Mouse (Mus musculus): ENCODE results near the gene Ndufc1. TPM values are rescaled to one million over a fixed set of nuclear protein-coding genes. Genes with fewer than 3 reads are reported as not detected.
"Not testable (repeated sequence)": the region's sequence is repeated elsewhere in the genome, so short reads cannot be mapped to it uniquely, and the experiment has no call there.

Gene Ndufc1
- polyA plus RNA-seq, 1 experiment from 2014 or later, result 700 TPM

- H3K9ac ChIP-seq (replicated peaks; ENCODE audit: low read depth, low read length), result peak overlapping the region; percentile 95
- peaks cover 23% of the 10 kb centered on the region; the same call in 1 of the 2 replicates for H3K4me1 ChIP-seq (ENCODE audit: control insufficient read depth, insufficient read depth, low read length)
- no peaks in the 10 kb centered on the region; the same call in 1 of the 2 replicates for H3K36me3 ChIP-seq (ENCODE audit: control insufficient read depth, insufficient read depth, low read length)
- peak overlapping the region; percentile 95 for H3K27ac ChIP-seq (ENCODE audit: low read length)
- no peaks in the 10 kb centered on the region for H3K9me3 ChIP-seq (ENCODE audit: control insufficient read depth, low read depth, low read length)
- H3K27me3 ChIP-seq (ENCODE audit: control insufficient read depth, insufficient read depth, low read length), result no peaks in the 10 kb centered on the region
- H3K4me3 ChIP-seq (ENCODE audit: low read depth, low read length), result peak overlapping the region; percentile 94
- peak overlapping the region; percentile 76 for H3K4me2 ChIP-seq (replicated peaks; ENCODE audit: low read depth, low read length)
- WGBS, result under 1% methylated on average over 55 of the region's 68 CpGs
- ATAC-seq (ENCODE audit: insufficient number of reproducible peaks, insufficient read depth, low FRiP score, low read depth), result peak; percentile 38; the same call in 1 of the 2 replicates
These were observed 7.8 kb upstream of the Ndufc1 start for GRCm38 (mm10) chr3:51416364-51417134.

- peak overlapping the region; percentile 94 for H3K4me3 ChIP-seq (ENCODE audit: low read depth, low read length)
- no peaks in the 10 kb centered on the region for H3K27me3 ChIP-seq (ENCODE audit: control insufficient read depth, insufficient read depth, low read length)
- no peaks in the 10 kb centered on the region; the same call in 1 of the 2 replicates for H3K36me3 ChIP-seq (ENCODE audit: control insufficient read depth, insufficient read depth, low read length)
- no peaks in the 10 kb centered on the region for H3K9me3 ChIP-seq (ENCODE audit: control insufficient read depth, low read depth, low read length)
- peak overlapping the region; percentile 76 for H3K4me2 ChIP-seq (replicated peaks; ENCODE audit: low read depth, low read length)
- peak overlapping the region; percentile 95 for H3K9ac ChIP-seq (replicated peaks; ENCODE audit: low read depth, low read length)
- peak overlapping the region; percentile 95 for H3K27ac ChIP-seq (ENCODE audit: low read length)
- H3K4me1 ChIP-seq (ENCODE audit: control insufficient read depth, insufficient read depth, low read length), result peaks cover 23% of the 10 kb centered on the region; the same call in 1 of the 2 replicates
- WGBS, result 0% methylated on average over 27 of the region's 30 CpGs
- peak; percentile 44; the same call in 1 of the 2 replicates for ATAC-seq (ENCODE audit: insufficient number of reproducible peaks, insufficient read depth, low FRiP score, low read depth)
These were observed 7.2 kb upstream of the Ndufc1 start for GRCm38 (mm10) chr3:51416073-51416363.

GRCm38 (mm10) chr3:51415098-51416072 lies 6.6 kb upstream of the Ndufc1 start, which contains the start of gene Naa15:
Naa15 (plus strand) TSS chr3:51415148.
- peak within 1 kb of the TSS; percentile 95 for H3K9ac ChIP-seq (replicated peaks; ENCODE audit: low read depth, low read length)
- H3K4me2 ChIP-seq (replicated peaks; ENCODE audit: low read depth, low read length), result peak within 1 kb of the TSS; percentile 76
- H3K4me1 ChIP-seq (ENCODE audit: control insufficient read depth, insufficient read depth, low read length), result peaks cover 23% of the 10 kb centered on the region; the same call in 1 of the 2 replicates
- no peaks in the 10 kb centered on the region for H3K27me3 ChIP-seq (ENCODE audit: control insufficient read depth, insufficient read depth, low read length)
- H3K9me3 ChIP-seq (ENCODE audit: control insufficient read depth, low read depth, low read length), result no peaks in the 10 kb centered on the region
- 4% methylated on average over 43 of the region's 43 CpGs for WGBS
- peak; percentile 92 for ATAC-seq (ENCODE audit: insufficient number of reproducible peaks, insufficient read depth, low FRiP score, low read depth)
- peak within 1 kb of the TSS; percentile 95 for H3K27ac ChIP-seq (ENCODE audit: low read length)
- peak within 1 kb of the TSS; percentile 94 for H3K4me3 ChIP-seq (ENCODE audit: low read depth, low read length)
- H3K36me3 ChIP-seq (ENCODE audit: control insufficient read depth, insufficient read depth, low read length), result no peaks in the 10 kb centered on the region; the same call in 1 of the 2 replicates

- WGBS, result 79% methylated on average over 1 of the region's 1 CpGs
- Histone ChIP-seq H3K9me3 (ENCODE audit: control insufficient read depth, low read depth, low read length) (no peaks in the 10 kb centered on the region), H3K4me1 (ENCODE audit: control insufficient read depth, insufficient read depth, low read length) (peaks cover 18% of the 10 kb centered on the region; the same call in 1 of the 2 replicates), H3K9ac (replicated peaks; ENCODE audit: low read depth, low read length) (no peak overlapping the region), H3K27ac (ENCODE audit: low read length) (no peak overlapping the region), H3K27me3 (ENCODE audit: control insufficient read depth, insufficient read depth, low read length) (no peaks in the 10 kb centered on the region), H3K4me3 (ENCODE audit: low read depth, low read length) (no peak overlapping the region), H3K36me3 (ENCODE audit: control insufficient read depth, insufficient read depth, low read length) (no peaks in the 10 kb centered on the region; the same call in 1 of the 2 replicates), H3K4me2 (replicated peaks; ENCODE audit: low read depth, low read length) (no peak overlapping the region)
- no peak for ATAC-seq (ENCODE audit: insufficient number of reproducible peaks, insufficient read depth, low FRiP score, low read depth)
These were observed 4.5 kb upstream of the Ndufc1 start for GRCm38 (mm10) chr3:51413276-51413675.

- H3K4me3 ChIP-seq (ENCODE audit: low read depth, low read length), result no peak overlapping the region
- H3K9ac ChIP-seq (replicated peaks; ENCODE audit: low read depth, low read length), result no peak overlapping the region
- H3K9me3 ChIP-seq (ENCODE audit: control insufficient read depth, low read depth, low read length), result no peaks in the 10 kb centered on the region
- peaks cover 10% of the 10 kb centered on the region; the same call in 1 of the 2 replicates for H3K4me1 ChIP-seq (ENCODE audit: control insufficient read depth, insufficient read depth, low read length)
- no peak for ATAC-seq (ENCODE audit: insufficient number of reproducible peaks, insufficient read depth, low FRiP score, low read depth)
- H3K4me2 ChIP-seq (replicated peaks; ENCODE audit: low read depth, low read length), result no peak overlapping the region
- H3K27ac ChIP-seq (ENCODE audit: low read length), result no peak overlapping the region
- no peaks in the 10 kb centered on the region for H3K27me3 ChIP-seq (ENCODE audit: control insufficient read depth, insufficient read depth, low read length)
- 93% methylated on average over 7 of the region's 7 CpGs for WGBS
- no peaks in the 10 kb centered on the region for H3K36me3 ChIP-seq (ENCODE audit: control insufficient read depth, insufficient read depth, low read length)
These were observed 3.7 kb upstream of the Ndufc1 start for GRCm38 (mm10) chr3:51412457-51412856.

GRCm38 (mm10) chr3:51407870-51408560 lies 773 bp downstream of the Ndufc1 start:
- H3K4me1 ChIP-seq (ENCODE audit: control insufficient read depth, insufficient read depth, low read length), result no peaks in the 10 kb centered on the region
- H3K4me3 ChIP-seq (ENCODE audit: low read depth, low read length), result peak overlapping the region; percentile 80
- 21% methylated on average over 20 of the region's 20 CpGs for WGBS
- peak overlapping the region; percentile 91 for H3K27ac ChIP-seq (ENCODE audit: low read length)
- H3K9me3 ChIP-seq (ENCODE audit: control insufficient read depth, low read depth, low read length), result no peaks in the 10 kb centered on the region
- peak overlapping the region; percentile 80 for H3K4me2 ChIP-seq (replicated peaks; ENCODE audit: low read depth, low read length)
- ATAC-seq (ENCODE audit: insufficient number of reproducible peaks, insufficient read depth, low FRiP score, low read depth), result no peak
- peaks cover 11% of the 10 kb centered on the region; the same call in 1 of the 2 replicates for H3K36me3 ChIP-seq (ENCODE audit: control insufficient read depth, insufficient read depth, low read length)
- peak overlapping the region; percentile 79 for H3K9ac ChIP-seq (replicated peaks; ENCODE audit: low read depth, low read length)
- H3K27me3 ChIP-seq (ENCODE audit: control insufficient read depth, insufficient read depth, low read length), result no peaks in the 10 kb centered on the region

- Histone ChIP-seq H3K4me1 (ENCODE audit: control insufficient read depth, insufficient read depth, low read length) (no peaks in the 10 kb centered on the region), H3K4me3 (ENCODE audit: low read depth, low read length) (no peak overlapping the region), H3K4me2 (replicated peaks; ENCODE audit: low read depth, low read length) (no peak overlapping the region), H3K27me3 (ENCODE audit: control insufficient read depth, insufficient read depth, low read length) (no peaks in the 10 kb centered on the region), H3K36me3 (ENCODE audit: control insufficient read depth, insufficient read depth, low read length) (peaks cover 14% of the 10 kb centered on the region), H3K9me3 (ENCODE audit: control insufficient read depth, low read depth, low read length) (no peaks in the 10 kb centered on the region), H3K9ac (replicated peaks; ENCODE audit: low read depth, low read length) (no peak overlapping the region), H3K27ac (ENCODE audit: low read length) (no peak overlapping the region)
- ATAC-seq (ENCODE audit: insufficient number of reproducible peaks, insufficient read depth, low FRiP score, low read depth), result no peak
- 95% methylated on average over 12 of the region's 12 CpGs for WGBS
These were observed 6.2 kb downstream of the Ndufc1 start for GRCm38 (mm10) chr3:51402628-51403027.

GRCm38 (mm10) chr3:51402054-51402453 lies 6.7 kb downstream of the Ndufc1 start:
- peaks cover 13% of the 10 kb centered on the region for H3K36me3 ChIP-seq (ENCODE audit: control insufficient read depth, insufficient read depth, low read length)
- not testable (repeated sequence) for H3K9ac ChIP-seq (replicated peaks; ENCODE audit: low read depth, low read length); H3K4me2 ChIP-seq (replicated peaks; ENCODE audit: low read depth, low read length); H3K27me3 ChIP-seq (ENCODE audit: control insufficient read depth, insufficient read depth, low read length); ATAC-seq (ENCODE audit: insufficient number of reproducible peaks, insufficient read depth, low FRiP score, low read depth); H3K4me1 ChIP-seq (ENCODE audit: control insufficient read depth, insufficient read depth, low read length); H3K9me3 ChIP-seq (ENCODE audit: control insufficient read depth, low read depth, low read length); H3K27ac ChIP-seq (ENCODE audit: low read length); H3K4me3 ChIP-seq (ENCODE audit: low read depth, low read length)
- 75% methylated on average over 4 of the region's 4 CpGs for WGBS

All from stomach, embryonic 14.5 days (tissue).